Mouse (Mus musculus) layer of hippocampus, postnatal 10 days (tissue): Measurements from ENCODE around the gene Cxcl17. TPM values are rescaled to one million over a fixed set of nuclear protein-coding genes. Genes with fewer than 3 reads are reported as not detected.
A peak's percentile ranks its signal among the peaks of the same experiment; 100 is the strongest.
"Not testable (repeated sequence)": the region's sequence is repeated elsewhere in the genome, so short reads cannot be mapped to it uniquely, and the experiment has no call there.

Experiments used
- DNase-seq, 2 experiments: peaks; one replicate each; pipeline ENCODE4 v3.0.0; 2021; ENCODE audit warnings: low spot score in 2 of 2
- total RNA-seq, 2 experiments: library from RNA; stranded (reverse); gene quantifications; 2 replicates each; pipeline ENCODE4 v1.2.3; 2021

The Cxcl17 gene
- total RNA-seq, 2 experiments from 2014 or later, result not detected

- DNase-seq, result not testable (repeated sequence)
These were observed 13.7 kb upstream of the Cxcl17 start for GRCm38 (mm10) chr7:25426380-25426779.

DNA sequence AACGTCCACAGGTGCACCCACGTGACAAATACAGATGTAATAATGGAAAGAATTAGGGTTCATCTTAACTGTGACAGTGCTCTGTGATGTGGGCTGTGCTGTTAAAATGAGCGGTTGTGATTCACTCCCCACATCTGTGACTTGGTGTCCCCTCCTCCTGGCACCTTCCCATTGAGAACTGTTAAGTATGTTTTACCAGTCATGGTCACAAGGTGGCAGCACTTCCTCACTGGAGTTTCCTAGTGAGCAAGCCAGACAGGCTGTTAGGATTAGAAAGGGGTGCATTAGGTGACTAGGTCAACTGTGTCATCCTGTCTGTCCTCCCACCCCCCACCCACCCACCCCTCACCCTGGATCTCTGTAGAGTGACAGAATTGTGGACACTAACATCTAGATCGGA, 11.7 kb upstream of the Cxcl17 start:
- DNase-seq, result peak; percentile 90 to 91

DNA sequence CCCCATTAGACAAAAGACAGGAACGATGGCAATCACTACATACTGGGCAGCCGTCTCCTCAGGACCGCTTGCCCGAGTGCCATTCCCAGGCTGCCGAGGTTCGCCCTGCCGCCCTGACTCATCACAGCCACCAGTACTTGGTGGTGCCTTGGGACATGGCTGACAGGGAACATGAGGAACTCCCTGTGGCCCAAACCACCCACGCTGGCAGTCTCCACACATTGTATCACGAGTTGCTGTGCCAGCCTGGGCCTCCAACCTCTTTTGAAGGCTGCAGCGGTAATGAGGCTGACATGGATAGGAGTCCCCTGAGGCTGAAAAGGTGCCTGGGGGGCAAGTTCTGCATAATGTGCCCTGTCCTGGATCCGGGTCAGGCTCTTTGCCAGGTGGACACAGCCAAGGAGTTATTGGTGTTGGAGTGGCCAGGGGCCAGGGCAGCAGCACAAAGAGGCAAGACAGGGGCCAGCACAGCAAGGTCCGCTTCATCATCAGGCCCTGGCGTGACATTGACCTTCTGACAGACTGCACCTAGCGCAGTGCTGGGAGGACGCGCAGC, 9.7 kb upstream of the Cxcl17 start:
- peak; percentile 27 to 34 for DNase-seq

GRCm38 (mm10) chr7:25419943-25420342, 7.3 kb upstream of the Cxcl17 start:
- no peak for DNase-seq

GRCm38 (mm10) chr7:25419536-25419935, 6.8 kb upstream of the Cxcl17 start:
- DNase-seq, result no peak

DNA sequence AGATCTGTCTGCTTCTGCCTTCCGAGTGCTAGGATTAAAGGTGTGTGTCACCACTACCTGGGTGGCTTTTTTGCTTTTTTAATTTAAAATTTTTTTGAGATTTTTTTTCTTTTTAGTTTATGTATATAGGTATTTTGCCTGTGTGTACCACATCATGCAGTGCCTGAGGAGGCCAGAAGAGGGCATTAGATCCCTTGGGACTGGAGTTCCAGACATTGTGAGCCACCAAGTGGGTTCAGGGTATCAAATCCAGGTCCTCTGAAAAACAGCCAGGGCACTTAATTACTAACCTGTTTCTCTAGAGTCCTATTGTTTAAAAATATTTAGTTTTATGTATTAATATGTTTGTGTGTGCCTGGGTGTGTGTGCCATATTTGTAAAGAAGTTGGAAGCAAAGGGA, 4.9 kb upstream of the Cxcl17 start:
- no peak for DNase-seq

GRCm38 (mm10) chr7:25411861-25412260, 825 bp downstream of the Cxcl17 start:
- no peak for DNase-seq

GRCm38 (mm10) chr7:25410969-25411615, 1.6 kb downstream of the Cxcl17 start:
- no peak for DNase-seq

- no peak for DNase-seq
These were observed 3.4 kb downstream of the Cxcl17 start for GRCm38 (mm10) chr7:25409114-25409760.

DNA sequence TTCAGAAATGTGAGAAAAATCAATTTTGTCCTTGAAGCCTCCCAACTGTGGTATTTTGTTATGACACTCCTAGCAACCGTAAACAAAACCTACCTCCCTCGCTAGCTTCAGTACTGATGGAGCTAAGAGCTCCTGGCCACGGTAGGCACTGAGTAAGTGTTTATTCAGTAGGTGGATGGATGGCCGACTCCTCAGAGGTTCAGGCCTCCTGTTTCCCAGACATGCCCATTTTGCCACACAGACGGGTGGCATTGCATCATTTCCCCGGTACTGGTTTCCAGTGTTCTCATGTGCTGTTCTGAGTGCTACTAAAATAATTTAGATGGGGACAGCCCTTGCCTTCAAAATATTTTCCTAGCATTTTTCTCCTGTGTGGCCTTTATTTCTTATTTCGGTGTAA, 6.2 kb downstream of the Cxcl17 start:
- no peak for DNase-seq

DNA sequence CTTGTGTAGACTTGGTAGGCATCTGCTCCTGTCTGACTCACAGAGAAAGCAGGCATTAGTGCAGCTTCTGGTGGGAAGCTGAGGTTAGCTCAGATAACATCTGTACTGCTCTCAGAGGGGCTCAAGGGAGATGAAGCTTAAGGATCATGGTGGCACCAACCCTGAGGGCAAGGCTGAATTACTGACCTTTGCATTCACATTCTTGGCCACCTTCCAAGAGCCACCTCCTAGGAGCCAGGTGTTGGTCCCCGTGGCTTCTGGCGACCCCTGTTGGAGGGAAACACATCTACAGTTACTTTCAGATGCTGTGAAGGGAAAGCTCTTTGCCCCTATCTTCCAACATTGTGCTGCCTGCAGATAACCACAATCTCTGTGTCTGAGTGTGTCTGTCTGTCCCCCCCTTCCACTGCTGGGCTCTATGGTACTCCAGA, 10.0 kb downstream of the Cxcl17 start:
- DNase-seq, result no peak

GRCm38 (mm10) chr7:25401986-25402385, 10.7 kb downstream of the Cxcl17 start:
- DNase-seq, result no peak

DNA sequence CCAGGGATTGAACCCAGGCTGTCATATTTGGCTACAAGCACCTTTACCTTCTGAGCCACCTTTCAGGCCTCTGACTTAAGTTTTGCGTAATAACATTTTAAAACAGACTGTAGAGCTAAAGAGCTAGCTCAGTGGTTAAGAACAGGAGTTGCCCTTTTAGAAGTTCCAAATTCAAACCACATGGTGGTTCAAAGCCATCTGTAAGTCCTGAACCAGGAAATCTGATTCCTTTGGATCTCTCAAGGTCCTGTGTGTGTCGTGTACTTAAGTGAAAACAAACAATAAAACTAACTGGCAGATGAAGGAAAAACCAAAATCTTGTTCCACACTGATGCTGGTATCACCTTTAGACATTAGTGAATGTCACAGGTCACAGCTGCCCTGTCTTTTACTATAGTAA, 11.1 kb downstream of the Cxcl17 start:
- DNase-seq, result no peak

DNA sequence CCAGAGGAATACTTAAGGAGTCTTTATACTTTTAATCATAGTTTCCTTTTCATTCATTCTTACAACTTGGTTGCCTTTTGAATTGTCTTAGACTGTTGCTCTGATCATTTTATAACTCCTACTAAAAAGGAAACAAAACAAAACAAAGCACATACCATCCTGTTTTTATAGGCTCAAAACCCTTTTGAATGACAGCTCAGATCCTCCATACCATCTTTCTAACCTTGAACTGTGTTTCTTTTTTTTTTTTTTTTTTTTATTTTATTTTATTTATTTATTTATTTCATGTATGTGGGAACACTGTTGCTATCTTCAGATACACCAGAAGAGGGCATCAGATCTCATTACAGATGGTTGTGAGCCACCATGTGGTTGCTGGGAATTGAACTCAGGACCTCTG, 13.7 kb downstream of the Cxcl17 start:
- DNase-seq, result not testable (repeated sequence)

DNA sequence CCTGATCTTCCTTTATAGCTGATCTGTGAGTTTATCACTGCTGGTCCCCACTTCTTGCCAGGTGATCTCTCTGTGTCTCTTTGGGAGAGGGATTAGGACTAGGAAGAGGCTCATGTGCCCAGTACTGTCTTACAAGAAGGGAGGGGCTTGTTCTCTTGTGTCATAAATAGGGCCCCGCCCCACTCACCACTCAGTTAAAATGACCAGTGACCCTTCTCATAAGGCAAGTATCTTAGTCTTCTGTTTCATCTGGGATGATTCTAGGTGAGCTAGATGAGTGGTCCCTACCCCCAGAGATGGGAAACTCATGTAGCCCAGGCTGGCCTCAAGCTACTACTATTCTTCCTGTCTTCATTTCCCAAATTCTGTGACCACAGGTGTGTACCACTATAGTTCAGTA, 14.1 kb downstream of the Cxcl17 start, which contains the start of gene Lipe:
Lipe (minus strand) TSS at position 101 of the 400 bp plus-strand sequence.
- DNase-seq, result no peak

GRCm38 (mm10) chr7:25396621-25397020, 16.1 kb downstream of the Cxcl17 start:
- no peak for DNase-seq

DNA sequence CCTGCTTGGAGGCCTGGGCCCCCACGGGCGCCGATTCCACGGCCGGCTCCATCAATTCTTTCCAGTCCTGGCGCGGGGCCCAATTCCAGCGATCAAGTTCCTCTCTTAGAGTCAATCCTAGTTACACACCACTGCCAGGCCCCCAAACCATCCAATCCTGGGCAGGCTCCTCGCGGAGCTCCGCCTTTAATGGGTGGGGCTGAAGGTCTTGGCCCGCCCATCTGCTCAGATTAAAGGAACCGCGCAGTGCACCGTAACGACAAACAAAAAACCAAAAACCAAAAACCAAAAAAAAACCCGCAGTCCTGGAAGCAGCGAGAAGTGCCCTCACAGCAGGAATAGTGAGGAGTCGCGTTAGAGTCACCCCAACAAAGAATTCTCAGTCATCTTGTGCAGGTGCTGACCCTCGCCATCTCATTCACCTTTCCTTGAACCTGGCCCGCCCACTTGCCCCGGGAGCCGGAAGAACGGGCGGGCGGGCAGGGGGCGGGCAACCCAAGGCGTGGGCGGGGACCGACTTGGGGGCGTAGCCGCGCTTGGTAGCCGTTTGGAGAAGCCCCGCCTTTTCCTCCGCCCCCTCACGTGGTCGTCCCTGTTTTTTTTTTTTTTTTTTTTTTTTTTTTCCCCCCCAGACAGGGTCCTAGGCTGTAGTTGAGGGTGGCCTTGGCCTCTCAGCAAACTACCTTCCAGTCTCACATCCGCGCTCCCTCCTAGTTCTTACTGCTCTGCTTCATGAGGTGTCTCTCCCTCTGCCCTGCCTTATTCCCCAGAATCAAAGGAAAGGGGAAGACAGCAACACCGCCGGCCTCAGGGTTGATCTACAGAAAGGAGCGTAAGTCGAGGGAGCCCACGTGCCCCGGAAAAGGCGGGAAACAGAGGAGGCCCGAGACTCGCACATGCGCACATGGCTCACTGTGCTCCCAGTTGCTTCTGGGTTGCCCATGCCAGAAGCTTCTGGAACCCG, 16.8 kb downstream of the Cxcl17 start:
- peak; percentile 97 to 98 for DNase-seq

- no peak for DNase-seq
These were observed 17.5 kb downstream of the Cxcl17 start for GRCm38 (mm10) chr7:25395186-25395557.

GRCm38 (mm10) chr7:25394754-25395153, 17.9 kb downstream of the Cxcl17 start:
- peak in 1 of 2 experiments; percentile 21 for DNase-seq

- DNase-seq, result peak in 1 of 2 experiments; percentile 3
These were observed 19.1 kb downstream of the Cxcl17 start for GRCm38 (mm10) chr7:25393451-25394210.

DNA sequence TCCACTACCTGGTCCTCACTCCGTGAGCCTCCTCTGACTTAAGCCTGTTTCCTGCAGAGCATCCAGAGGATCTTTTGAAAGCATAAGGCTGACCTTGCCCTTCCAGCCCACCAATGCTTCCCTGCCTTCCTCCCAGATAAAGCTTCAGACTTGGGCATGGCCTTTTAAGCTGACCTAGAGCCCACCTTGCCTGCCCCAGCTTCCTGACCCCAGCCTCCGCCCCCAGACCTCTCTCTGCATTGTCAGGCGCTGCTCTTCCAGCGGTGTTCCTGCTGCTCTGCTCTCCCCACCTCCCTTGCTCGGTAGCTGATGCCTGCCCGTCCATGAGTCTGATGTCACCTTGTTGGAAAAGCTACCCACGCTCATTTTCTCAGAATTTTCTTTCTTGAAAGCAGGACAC, 19.8 kb downstream of the Cxcl17 start:
- DNase-seq, result peak in 1 of 2 experiments; percentile 4
